Mouse (Mus musculus): ENCODE measurements around the gene Pdcd7. TPM values are rescaled to one million over a fixed set of nuclear protein-coding genes. Genes with fewer than 3 reads are reported as not detected.

Gene Pdcd7
- polyA plus RNA-seq, 1 experiment from 2014 or later: 4.0 TPM

DNA sequence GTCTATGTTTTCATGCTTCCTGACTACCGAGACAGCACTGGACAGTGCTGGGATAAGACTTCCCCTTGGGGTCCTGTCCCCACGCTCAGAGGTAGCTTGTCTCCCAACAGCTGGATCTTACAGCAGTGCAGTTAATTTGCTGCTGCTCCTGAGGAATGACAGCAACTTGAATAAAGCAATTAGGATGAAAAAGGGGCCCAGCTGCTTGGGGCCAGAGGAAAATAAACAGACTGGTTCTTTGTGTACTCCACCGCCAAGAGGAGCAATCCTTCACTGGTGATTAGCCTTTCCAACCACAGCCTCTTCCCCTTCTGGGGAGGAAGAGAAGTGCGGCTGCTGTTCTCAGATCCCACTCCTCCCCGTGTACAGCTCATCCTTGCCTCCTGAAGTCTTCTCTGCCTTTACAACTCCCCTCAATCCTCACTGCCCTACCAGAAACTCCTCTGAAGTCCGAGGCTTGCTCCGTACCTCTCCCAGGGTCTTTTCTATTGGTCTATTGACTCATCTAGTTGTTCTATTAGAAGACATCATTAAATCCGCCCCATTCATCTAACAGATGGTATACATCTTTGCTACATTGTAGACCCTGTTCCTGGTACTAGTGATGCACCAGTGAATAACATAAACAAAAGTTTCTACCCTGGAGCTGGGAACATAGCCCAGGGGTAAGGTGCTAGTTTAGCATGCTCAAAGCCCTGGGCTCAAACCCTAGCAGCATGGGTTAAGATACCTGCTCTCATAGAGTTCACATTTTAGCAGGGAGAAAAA is 40.7 kb downstream of the Pdcd7 start:
- H3K4me1 ChIP-seq (ENCODE audit: control insufficient read depth, insufficient read depth, low read depth, low read length): peaks cover 7% of the 10 kb centered on the region; the same call in 1 of the 2 replicates
- no peak overlapping the region for H3K27ac ChIP-seq (ENCODE audit: low read depth, low read length)
- 31% methylated on average over 7 of the region's 8 CpGs for WGBS
- H3K36me3 ChIP-seq (ENCODE audit: control insufficient read depth, insufficient read depth, low read length): no peaks in the 10 kb centered on the region
- H3K4me2 ChIP-seq (ENCODE audit: low read length): no peak overlapping the region
- no peaks in the 10 kb centered on the region for H3K9me3 ChIP-seq (ENCODE audit: control insufficient read depth, low read length)
- H3K9ac ChIP-seq (ENCODE audit: low read depth, low read length): no peak overlapping the region
- H3K27me3 ChIP-seq (replicated peaks; ENCODE audit: control insufficient read depth, insufficient read depth, low read length): peaks cover 22% of the 10 kb centered on the region
- no peak for ATAC-seq
- no peak overlapping the region for H3K4me3 ChIP-seq (ENCODE audit: low read length)

DNA sequence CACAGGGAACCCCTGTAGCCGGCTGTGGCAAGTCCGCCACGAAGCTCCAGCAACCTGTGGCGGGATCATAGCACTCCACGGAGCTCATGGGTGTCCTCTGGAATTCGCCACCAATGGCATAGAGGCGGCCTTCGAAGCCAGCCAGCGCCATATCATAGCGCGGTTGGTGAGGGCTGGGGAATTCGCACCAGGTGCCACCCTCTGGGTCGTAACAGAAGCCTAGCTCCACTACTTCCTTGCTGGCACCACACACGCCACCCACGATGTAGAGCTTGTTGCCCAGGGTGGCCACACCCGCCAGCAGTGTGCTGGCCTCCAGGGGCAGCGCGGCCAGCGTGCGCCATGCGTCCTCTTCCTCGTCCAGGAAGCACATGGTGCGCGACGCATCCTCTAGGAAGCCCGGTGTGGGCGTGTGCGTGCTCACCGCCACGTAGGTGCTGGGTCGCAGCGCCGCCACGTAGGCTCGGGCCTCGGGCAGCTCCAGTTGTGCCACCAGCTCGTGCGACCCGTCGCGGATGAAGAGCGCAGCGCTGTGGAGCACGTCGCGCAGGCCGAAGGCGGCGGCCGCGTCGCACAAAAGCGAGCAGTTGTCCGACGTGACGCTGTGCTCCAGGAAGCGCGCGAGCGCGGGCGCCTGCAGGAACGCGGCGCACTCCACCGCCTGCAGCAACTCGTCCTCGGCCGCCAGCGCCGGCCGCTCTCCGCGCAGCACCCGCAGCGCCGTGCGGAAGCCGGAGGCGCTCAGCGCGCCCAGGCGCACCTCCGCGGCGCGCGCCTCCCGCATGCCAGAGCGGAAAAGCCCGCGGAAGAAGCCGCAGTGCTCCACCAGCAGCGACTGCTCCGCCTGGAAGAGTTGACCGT is 45.1 kb downstream of the Pdcd7 start:
- ATAC-seq: peak; percentile 52

DNA sequence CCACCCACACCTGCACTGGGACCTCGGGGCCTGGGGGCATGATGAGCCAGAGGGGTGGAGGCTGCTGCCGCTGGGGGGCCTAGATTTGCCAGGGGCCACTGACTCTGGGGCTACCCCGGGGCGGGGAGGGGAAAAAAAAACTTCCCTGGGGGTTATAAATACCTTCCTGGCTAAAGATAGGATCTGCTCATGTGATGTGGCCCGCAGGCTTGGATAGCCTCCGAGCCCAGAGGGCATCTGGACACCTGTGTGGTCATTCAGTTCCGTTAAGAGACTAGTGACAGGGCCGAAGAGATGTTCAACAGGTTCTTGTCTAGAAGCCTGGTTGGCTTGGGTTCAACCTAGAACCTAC is 45.7 kb downstream of the Pdcd7 start, which contains the start of gene Kbtbd13:
Gene Kbtbd13 (minus strand): TSS at position 40 of the 352 bp plus-strand sequence.
- no peak for ATAC-seq
- peaks cover 38% of the 10 kb centered on the region for H3K27me3 ChIP-seq (replicated peaks; ENCODE audit: control insufficient read depth, insufficient read depth, low read length)
- peak within 1 kb of the TSS; percentile 49 for H3K4me3 ChIP-seq (ENCODE audit: low read length)
- H3K4me1 ChIP-seq (ENCODE audit: control insufficient read depth, insufficient read depth, low read depth, low read length): peaks cover 7% of the 10 kb centered on the region; the same call in 1 of the 2 replicates
- H3K9ac ChIP-seq (ENCODE audit: low read depth, low read length): peak within 1 kb of the TSS; percentile 50
- peak within 1 kb of the TSS; percentile 61 for H3K4me2 ChIP-seq (ENCODE audit: low read length)
- WGBS: 50% methylated on average over 8 of the region's 8 CpGs
- H3K27ac ChIP-seq (ENCODE audit: low read depth, low read length): no peak within 1 kb of the TSS
- no peaks in the 10 kb centered on the region for H3K9me3 ChIP-seq (ENCODE audit: control insufficient read depth, low read length)
- H3K36me3 ChIP-seq (ENCODE audit: control insufficient read depth, insufficient read depth, low read length): no peaks in the 10 kb centered on the region

More for the DNA sequence above, 45.1 kb downstream of the Pdcd7 start:
- H3K4me2 ChIP-seq (ENCODE audit: low read length): peak overlapping the region; percentile 61
- H3K36me3 ChIP-seq (ENCODE audit: control insufficient read depth, insufficient read depth, low read length): no peaks in the 10 kb centered on the region
- WGBS: 24% methylated on average over 63 of the region's 96 CpGs
- peak overlapping the region; percentile 49 for H3K4me3 ChIP-seq (ENCODE audit: low read length)
- H3K4me1 ChIP-seq (ENCODE audit: control insufficient read depth, insufficient read depth, low read depth, low read length): peaks cover 7% of the 10 kb centered on the region; the same call in 1 of the 2 replicates
- no peak overlapping the region for H3K27ac ChIP-seq (ENCODE audit: low read depth, low read length)
- H3K27me3 ChIP-seq (replicated peaks; ENCODE audit: control insufficient read depth, insufficient read depth, low read length): peaks cover 38% of the 10 kb centered on the region
- H3K9me3 ChIP-seq (ENCODE audit: control insufficient read depth, low read length): no peaks in the 10 kb centered on the region
- peak overlapping the region; percentile 50 for H3K9ac ChIP-seq (ENCODE audit: low read depth, low read length)

DNA sequence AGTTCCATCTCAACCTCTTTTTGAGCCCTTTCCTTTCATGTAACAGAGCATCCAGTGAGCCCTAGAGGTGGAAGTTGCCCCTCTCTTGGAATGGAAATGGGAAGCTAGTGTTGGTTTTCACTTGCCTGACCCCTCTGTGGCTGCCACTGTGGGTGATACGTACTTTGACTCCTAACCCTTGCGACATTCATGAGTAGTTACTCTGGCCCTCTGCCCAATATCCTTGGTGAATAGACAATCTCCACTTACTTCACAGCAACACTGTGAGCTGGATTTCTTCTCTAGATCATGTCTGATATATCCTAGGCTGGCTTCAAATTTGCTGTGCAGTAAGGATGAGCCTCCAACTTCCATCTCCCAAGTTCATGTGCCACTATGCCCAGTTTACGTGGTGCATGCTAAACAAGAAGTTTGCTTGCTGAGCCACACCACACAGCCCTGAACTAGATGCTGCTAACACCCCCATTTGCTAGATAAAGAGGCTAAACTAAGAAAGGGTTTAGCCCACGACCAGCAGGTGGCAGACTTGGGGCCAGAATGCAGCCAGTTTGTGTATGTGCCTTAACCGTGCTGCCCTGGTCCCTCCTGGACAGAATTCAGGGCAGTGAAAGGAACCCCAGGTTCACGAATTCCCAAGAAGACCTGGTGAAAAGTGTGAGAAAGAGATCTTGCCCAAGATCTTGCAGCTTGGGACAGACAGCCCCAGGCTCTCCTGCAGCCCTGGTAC is 46.9 kb downstream of the Pdcd7 start:
- Histone ChIP-seq H3K4me1 (ENCODE audit: control insufficient read depth, insufficient read depth, low read depth, low read length) (peaks cover 7% of the 10 kb centered on the region; the same call in 1 of the 2 replicates), H3K9me3 (ENCODE audit: control insufficient read depth, low read length) (no peaks in the 10 kb centered on the region), H3K27ac (ENCODE audit: low read depth, low read length) (no peak overlapping the region), H3K4me2 (ENCODE audit: low read length) (no peak overlapping the region), H3K36me3 (ENCODE audit: control insufficient read depth, insufficient read depth, low read length) (no peaks in the 10 kb centered on the region), H3K4me3 (ENCODE audit: low read length) (no peak overlapping the region), H3K9ac (ENCODE audit: low read depth, low read length) (no peak overlapping the region), H3K27me3 (replicated peaks; ENCODE audit: control insufficient read depth, insufficient read depth, low read length) (peaks cover 38% of the 10 kb centered on the region)
- no peak for ATAC-seq
- 28% methylated on average over 6 of the region's 6 CpGs for WGBS

DNA sequence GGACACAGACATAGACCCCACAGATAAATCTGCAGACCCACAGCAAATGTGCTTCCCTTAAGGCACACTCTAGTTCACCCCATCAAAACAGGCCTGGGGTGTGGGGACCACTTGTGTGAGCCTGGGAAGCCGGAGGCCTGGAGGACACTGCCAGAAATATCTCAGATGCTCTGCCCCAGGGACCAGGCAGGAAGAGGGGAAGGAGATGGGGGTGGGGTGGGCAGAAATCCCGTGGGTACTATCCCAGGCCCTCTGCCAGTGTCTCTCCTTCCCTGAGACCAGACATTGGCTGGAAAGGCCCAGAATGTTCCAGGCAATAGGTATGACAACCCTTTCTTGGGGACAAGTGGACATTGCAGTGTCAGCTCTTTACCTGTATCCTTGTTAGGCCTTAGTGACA is 47.7 kb downstream of the Pdcd7 start:
- Histone ChIP-seq H3K4me2 (ENCODE audit: low read length) (no peak overlapping the region), H3K36me3 (ENCODE audit: control insufficient read depth, insufficient read depth, low read length) (no peaks in the 10 kb centered on the region), H3K4me3 (ENCODE audit: low read length) (no peak overlapping the region), H3K4me1 (ENCODE audit: control insufficient read depth, insufficient read depth, low read depth, low read length) (peaks cover 11% of the 10 kb centered on the region), H3K9me3 (ENCODE audit: control insufficient read depth, low read length) (no peaks in the 10 kb centered on the region), H3K27ac (ENCODE audit: low read depth, low read length) (no peak overlapping the region), H3K27me3 (replicated peaks; ENCODE audit: control insufficient read depth, insufficient read depth, low read length) (peaks cover 38% of the 10 kb centered on the region), H3K9ac (ENCODE audit: low read depth, low read length) (no peak overlapping the region)
- 62% methylated on average over 2 of the region's 2 CpGs for WGBS
- no peak for ATAC-seq

DNA sequence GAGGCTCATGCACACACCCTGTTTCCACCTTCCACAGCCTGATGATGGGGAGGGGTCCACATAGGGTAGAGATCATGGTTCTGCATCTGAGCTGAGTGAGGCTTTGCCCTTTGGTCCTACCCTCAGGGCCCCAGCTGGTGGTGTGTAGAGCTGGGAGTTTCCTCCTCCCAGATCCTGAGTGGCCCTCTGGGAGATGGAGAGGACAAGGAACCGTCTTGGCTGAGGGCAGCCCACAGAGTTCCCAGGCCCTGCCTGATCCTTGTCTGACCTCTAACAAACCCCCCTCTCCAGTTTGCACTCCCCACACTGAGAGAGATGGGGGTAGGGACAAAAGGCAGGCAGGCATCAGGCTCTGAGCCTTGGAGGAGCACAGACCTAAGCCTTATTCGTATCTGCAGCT is 48.5 kb downstream of the Pdcd7 start:
- Histone ChIP-seq H3K27me3 (replicated peaks; ENCODE audit: control insufficient read depth, insufficient read depth, low read length) (peaks cover 33% of the 10 kb centered on the region), H3K9me3 (ENCODE audit: control insufficient read depth, low read length) (no peaks in the 10 kb centered on the region), H3K9ac (ENCODE audit: low read depth, low read length) (no peak overlapping the region), H3K27ac (ENCODE audit: low read depth, low read length) (no peak overlapping the region), H3K4me2 (ENCODE audit: low read length) (no peak overlapping the region), H3K4me3 (ENCODE audit: low read length) (no peak overlapping the region), H3K4me1 (ENCODE audit: control insufficient read depth, insufficient read depth, low read depth, low read length) (peaks cover 11% of the 10 kb centered on the region), H3K36me3 (ENCODE audit: control insufficient read depth, insufficient read depth, low read length) (no peaks in the 10 kb centered on the region)
- no peak for ATAC-seq
- WGBS: 56% methylated on average over 2 of the region's 2 CpGs

DNA sequence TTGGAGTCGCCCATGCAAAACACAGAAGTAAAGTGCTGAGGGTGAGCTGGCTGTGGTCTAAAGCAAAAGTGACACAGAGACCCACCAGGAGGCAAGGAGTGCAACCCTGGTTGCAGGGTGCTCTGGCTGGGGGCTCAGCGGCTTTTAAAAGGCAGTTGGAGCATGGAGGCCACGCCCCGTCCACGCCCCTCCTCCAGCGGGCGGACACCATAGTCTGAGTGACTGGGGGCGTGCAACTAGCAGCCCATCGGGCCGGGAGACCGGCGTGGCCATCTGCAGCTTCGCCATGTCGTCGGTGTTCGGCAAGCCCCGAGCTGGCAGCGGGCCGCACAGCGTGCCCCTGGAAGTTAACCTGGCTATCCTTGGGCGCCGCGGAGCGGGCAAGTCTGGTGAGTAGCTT is 52.4 kb downstream of the Pdcd7 start, which contains the start of gene Rasl12:
Gene Rasl12 (plus strand): TSS at position 228 of the 400 bp plus-strand sequence.
- peak; percentile 78 for ATAC-seq
- peak within 1 kb of the TSS; percentile 84 for H3K4me2 ChIP-seq (ENCODE audit: low read length)
- no peaks in the 10 kb centered on the region for H3K9me3 ChIP-seq (ENCODE audit: control insufficient read depth, low read length)
- WGBS: 2% methylated on average over 24 of the region's 24 CpGs
- H3K4me1 ChIP-seq (ENCODE audit: control insufficient read depth, insufficient read depth, low read depth, low read length): peaks cover 4% of the 10 kb centered on the region
- peak within 1 kb of the TSS; percentile 47 for H3K4me3 ChIP-seq (ENCODE audit: low read length)
- no peak within 1 kb of the TSS for H3K27ac ChIP-seq (ENCODE audit: low read depth, low read length)
- H3K27me3 ChIP-seq (replicated peaks; ENCODE audit: control insufficient read depth, insufficient read depth, low read length): no peaks in the 10 kb centered on the region
- peak within 1 kb of the TSS; percentile 67 for H3K9ac ChIP-seq (ENCODE audit: low read depth, low read length)
- no peaks in the 10 kb centered on the region for H3K36me3 ChIP-seq (ENCODE audit: control insufficient read depth, insufficient read depth, low read length)

DNA sequence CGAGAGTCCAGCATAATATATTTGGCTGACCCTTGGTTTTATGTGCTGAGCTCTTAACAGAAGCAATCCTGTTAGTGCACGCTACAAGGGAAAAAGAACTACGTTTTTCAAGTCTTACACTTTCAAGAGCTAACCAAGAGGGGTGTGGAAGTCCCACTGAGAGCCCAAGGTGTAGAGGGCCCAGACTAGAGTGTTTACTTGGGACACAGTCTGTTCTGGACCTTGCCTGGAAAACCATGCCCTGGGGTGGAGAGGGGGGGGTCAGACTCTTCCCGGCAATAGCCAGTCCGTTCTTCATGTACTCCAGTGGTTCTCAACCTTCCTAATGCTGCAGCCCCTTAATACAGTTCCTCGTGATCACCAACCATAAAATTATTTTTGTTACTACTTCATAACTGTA is 54.0 kb downstream of the Pdcd7 start:
- no peaks in the 10 kb centered on the region for H3K9me3 ChIP-seq (ENCODE audit: control insufficient read depth, low read length)
- no peaks in the 10 kb centered on the region for H3K36me3 ChIP-seq (ENCODE audit: control insufficient read depth, insufficient read depth, low read length)
- no peaks in the 10 kb centered on the region for H3K27me3 ChIP-seq (replicated peaks; ENCODE audit: control insufficient read depth, insufficient read depth, low read length)
- H3K4me1 ChIP-seq (ENCODE audit: control insufficient read depth, insufficient read depth, low read depth, low read length): peaks cover 4% of the 10 kb centered on the region
- H3K4me2 ChIP-seq (ENCODE audit: low read length): no peak overlapping the region
- H3K27ac ChIP-seq (ENCODE audit: low read depth, low read length): no peak overlapping the region
- H3K9ac ChIP-seq (ENCODE audit: low read depth, low read length): no peak overlapping the region
- 86% methylated on average over 6 of the region's 6 CpGs for WGBS
- ATAC-seq: no peak
- no peak overlapping the region for H3K4me3 ChIP-seq (ENCODE audit: low read length)

Data from hindbrain, embryonic 16.5 days (tissue).